Mouse (Mus musculus): ENCODE measurements around the gene Stk16.
"Not testable (repeated sequence)": the region's sequence is repeated elsewhere in the genome, so short reads cannot be mapped to it uniquely, and the experiment has no call there.

Gene Stk16

GRCm38 (mm10) chr1:75213096-75213495, 2.5 kb downstream of the Stk16 start:
- no peak for DNase-seq (ENCODE audit: low spot score)

GRCm38 (mm10) chr1:75214442-75214841, 3.8 kb downstream of the Stk16 start:
- DNase-seq (ENCODE audit: low spot score), result no peak

- no peak for DNase-seq (ENCODE audit: low spot score)
Observed at GRCm38 (mm10) chr1:75214886-75215285, 4.2 kb downstream of the Stk16 start.

- DNase-seq (ENCODE audit: low spot score), result no peak
Observed at GRCm38 (mm10) chr1:75215785-75216184, 5.1 kb downstream of the Stk16 start.

GRCm38 (mm10) chr1:75216797-75217585, 6.4 kb downstream of the Stk16 start:
- no peak for DNase-seq (ENCODE audit: low spot score)

GRCm38 (mm10) chr1:75217893-75218226, 7.2 kb downstream of the Stk16 start:
- no peak for DNase-seq (ENCODE audit: low spot score)

GRCm38 (mm10) chr1:75218227-75219001, 7.8 kb downstream of the Stk16 start:
- no peak for DNase-seq (ENCODE audit: low spot score)

GRCm38 (mm10) chr1:75219078-75219477, 8.4 kb downstream of the Stk16 start:
- peak; percentile 74 for DNase-seq (ENCODE audit: low spot score)

- DNase-seq (ENCODE audit: low spot score), result no peak
Observed at GRCm38 (mm10) chr1:75219531-75219930, 8.9 kb downstream of the Stk16 start, which contains the start of gene Tuba4a. Gene Tuba4a (minus strand): TSS chr1:75219865.

GRCm38 (mm10) chr1:75221538-75221937, 10.9 kb downstream of the Stk16 start:
- DNase-seq (ENCODE audit: low spot score), result no peak

- DNase-seq (ENCODE audit: low spot score), result no peak
Observed at GRCm38 (mm10) chr1:75222926-75223325, 12.3 kb downstream of the Stk16 start.

- no peak for DNase-seq (ENCODE audit: low spot score)
Observed at GRCm38 (mm10) chr1:75223532-75223931, 12.9 kb downstream of the Stk16 start.

GRCm38 (mm10) chr1:75225473-75225872, 14.8 kb downstream of the Stk16 start:
- no peak for DNase-seq (ENCODE audit: low spot score)

GRCm38 (mm10) chr1:75226138-75226537, 15.5 kb downstream of the Stk16 start:
- no peak for DNase-seq (ENCODE audit: low spot score)

GRCm38 (mm10) chr1:75227653-75228052, 17.0 kb downstream of the Stk16 start:
- DNase-seq (ENCODE audit: low spot score), result no peak

- no peak for DNase-seq (ENCODE audit: low spot score)
Observed at GRCm38 (mm10) chr1:75229158-75229557, 18.5 kb downstream of the Stk16 start.

- DNase-seq (ENCODE audit: low spot score), result no peak
Observed at GRCm38 (mm10) chr1:75230335-75230994, 19.8 kb downstream of the Stk16 start.

GRCm38 (mm10) chr1:75231224-75231623, 20.6 kb downstream of the Stk16 start:
- no peak for DNase-seq (ENCODE audit: low spot score)

- no peak for DNase-seq (ENCODE audit: low spot score)
Observed at GRCm38 (mm10) chr1:75231664-75232152, 21.1 kb downstream of the Stk16 start, which contains the start of gene A630095N17Rik. Gene A630095N17Rik (minus strand): TSS chr1:75232102.

GRCm38 (mm10) chr1:75232489-75232888, 21.9 kb downstream of the Stk16 start:
- not testable (repeated sequence) for DNase-seq (ENCODE audit: low spot score)

- no peak for DNase-seq (ENCODE audit: low spot score)
Observed at GRCm38 (mm10) chr1:75234606-75235005, 24.0 kb downstream of the Stk16 start.

Measured in ovary, adult 18-20 months (tissue).